Mouse (Mus musculus) testis, adult 2 months (tissue): ENCODE measurements at regions not wholly inside any gene's neighbourhood (a gene's known extent, or its start where the extent isn't known, plus 50 kb on each side); places are given as distances from the start of the nearest gene placed in this dataset.

Experiments
- CTCF ChIP-seq: fragments of 200-500 bp; IDR thresholded peaks from 2 replicates; pipeline ENCODE4 v1.5.1; 2012; ENCODE audit warnings: low read depth, mild to moderate bottlenecking, inconsistent platforms, low read length, moderate library complexity; ENCODE audit not compliant: control insufficient read depth, insufficient read depth, insufficient replicate concordance
- POLR2A ChIP-seq: fragments of 200-500 bp; IDR thresholded peaks from 2 replicates; pipeline ENCODE4 v1.6.1; 2012; ENCODE audit warnings: low read depth, mild to moderate bottlenecking, inconsistent platforms, low read length, moderate library complexity; ENCODE audit not compliant: control insufficient read depth

DNA sequence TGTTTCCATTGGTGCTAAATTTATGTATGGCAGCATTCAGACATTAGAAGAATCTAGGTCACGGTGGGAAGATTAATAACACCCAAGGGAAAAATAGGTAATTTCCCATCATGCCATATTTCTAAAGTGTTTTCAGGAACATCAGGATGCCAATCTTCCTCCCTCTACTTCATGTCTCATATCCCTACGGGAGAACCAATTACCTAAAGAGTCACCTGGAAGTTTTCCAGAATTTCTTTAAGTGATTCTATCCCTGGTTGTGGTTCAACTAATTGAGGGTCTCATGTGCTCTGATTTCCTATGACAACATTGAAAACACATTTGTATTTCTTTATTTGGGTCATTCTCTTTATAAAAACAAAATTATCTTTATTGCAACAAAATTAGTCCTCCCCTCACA lies 912.3 kb upstream of the Cited2 start:
- TF ChIP-seq CTCF (no peak), POLR2A (no peak)
